Mouse (Mus musculus) heart, adult 11 months (tissue): Measurements from ENCODE around the gene Gfra1.

Experiments
- DNase-seq: peaks from one replicate; pipeline ENCODE4 v3.0.0; 2022

Gene Gfra1

GRCm38 (mm10) chr19:58243604-58244003 is 212.1 kb downstream of the Gfra1 start:
- DNase-seq = no peak

DNA sequence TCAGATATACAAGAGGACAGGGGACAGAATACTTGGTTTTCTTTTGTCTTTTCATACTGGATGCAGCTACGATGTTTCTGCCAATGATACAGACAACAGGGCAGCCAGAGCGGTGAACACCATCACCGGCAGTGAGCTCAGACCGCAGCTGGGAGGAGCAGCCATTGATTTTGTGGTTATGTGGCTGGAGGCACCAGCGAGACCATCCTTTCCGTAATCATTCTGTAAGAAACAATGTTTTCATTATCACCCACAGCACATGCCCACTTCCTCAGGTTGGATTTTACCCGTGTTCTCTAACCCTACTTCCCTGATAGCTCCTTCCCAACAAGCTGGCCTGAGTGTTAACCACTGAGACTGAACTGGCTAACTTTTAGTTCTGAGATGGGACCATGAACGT is 217.4 kb downstream of the Gfra1 start:
- DNase-seq = no peak

- DNase-seq = no peak
Observed at GRCm38 (mm10) chr19:58227725-58228124, 228.0 kb downstream of the Gfra1 start.

DNA sequence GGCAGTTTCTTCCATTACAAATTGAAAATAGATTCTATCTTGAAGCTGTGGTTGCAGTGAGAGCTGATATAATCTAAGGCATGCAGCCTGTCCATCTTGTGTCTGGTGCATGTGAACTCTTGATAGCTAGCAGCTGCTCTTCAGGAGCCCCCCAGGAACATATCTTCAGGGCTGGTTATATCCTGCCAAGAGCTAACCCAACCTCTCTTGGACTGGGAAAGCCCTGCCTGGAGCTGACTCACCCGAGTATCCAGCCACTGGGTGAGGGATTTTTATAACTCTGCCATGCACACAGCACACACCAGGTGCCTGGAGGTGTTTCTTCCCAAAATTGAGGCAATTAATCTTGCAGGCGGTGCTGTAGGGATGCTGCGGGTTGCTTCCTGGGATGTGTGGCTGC is 228.8 kb downstream of the Gfra1 start:
- no peak for DNase-seq

- no peak for DNase-seq
Observed at GRCm38 (mm10) chr19:58220061-58220831, 235.5 kb downstream of the Gfra1 start.

DNA sequence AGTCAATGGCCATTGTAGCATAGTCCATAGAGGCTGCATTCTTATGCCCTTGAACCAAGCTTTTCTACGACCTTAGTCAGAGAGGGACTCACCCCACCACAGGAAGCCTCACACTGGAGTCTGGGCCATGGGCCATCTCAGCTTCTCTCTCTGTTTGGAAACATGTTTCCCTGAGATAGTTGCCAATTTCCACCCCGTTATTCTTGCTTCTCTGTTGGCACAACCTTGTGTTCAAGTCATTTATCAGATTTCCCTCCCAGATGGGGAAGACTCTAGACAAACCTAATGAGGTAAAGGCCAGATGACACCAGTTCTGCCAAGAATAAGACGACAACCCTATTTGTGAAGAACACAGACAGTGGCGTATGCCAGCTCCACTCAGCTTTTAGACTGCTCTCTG is 238.1 kb downstream of the Gfra1 start:
- DNase-seq = no peak

DNA sequence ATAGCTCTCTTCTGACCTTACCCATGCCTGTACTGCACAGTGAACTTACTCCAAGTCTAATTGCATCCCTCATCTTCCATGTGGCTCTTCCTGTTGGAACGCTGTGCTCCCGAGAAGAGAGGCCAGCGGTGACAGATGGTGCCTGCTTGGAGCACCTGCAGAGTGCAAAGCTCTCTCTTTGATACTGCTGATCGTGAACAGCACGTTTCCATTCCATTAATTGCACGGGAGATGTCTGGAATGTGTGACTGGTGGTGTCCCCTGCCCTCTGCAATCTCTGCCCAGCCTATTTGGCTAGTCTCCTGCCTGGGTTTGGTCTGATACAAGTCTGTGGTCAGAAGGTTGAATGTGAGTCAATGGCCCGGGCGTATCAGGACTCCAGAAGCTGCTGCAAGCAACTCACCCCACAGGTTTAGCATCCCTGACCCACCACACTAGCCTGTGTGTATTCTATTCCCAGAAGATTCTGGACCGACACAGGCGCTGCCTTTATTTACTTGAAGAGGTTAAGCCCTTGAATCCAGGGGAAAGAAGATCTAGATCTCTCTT is 249.1 kb downstream of the Gfra1 start:
- DNase-seq = peak; percentile 69

- DNase-seq = peak; percentile 65
Observed at GRCm38 (mm10) chr19:58205470-58205869, 250.2 kb downstream of the Gfra1 start.

DNA sequence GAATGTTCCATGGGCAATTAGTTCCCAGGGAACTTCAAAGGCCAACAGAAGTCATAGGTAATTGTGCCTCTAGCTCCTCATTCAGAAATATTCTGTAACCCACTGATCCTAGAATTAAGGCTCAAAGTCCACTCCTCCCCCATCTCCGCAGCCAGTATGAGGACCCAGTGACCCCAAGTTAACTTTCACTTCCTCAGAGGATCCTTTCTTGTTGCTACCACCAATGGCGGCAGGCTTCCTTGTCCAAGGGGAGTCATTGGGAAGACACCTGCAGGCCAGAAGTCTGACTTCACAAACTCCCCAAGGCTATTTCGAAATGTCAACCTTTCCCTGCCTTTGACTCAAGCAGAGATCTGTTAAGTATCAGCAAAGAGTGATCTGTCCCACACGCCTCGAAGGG is 253.1 kb downstream of the Gfra1 start:
- DNase-seq = peak; percentile 80

DNA sequence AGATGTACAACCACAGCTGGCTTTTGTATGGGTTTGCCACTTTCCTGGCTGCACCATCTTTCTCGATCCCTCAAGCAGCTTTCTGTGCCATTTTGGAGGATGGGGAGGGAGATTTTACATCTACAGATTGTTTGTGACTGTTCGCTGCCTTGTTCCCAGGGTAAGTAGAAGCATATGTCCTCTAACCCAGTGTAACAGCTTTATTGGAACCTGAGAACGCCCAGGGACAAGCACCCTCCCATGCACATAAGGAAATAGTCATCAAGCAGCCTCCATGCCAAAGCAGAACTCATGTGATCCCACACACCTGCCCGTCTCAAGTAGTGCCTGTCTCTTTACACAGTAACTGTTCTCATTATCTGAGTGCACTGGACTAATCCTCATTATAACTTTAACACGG is 256.0 kb downstream of the Gfra1 start:
- no peak for DNase-seq

DNA sequence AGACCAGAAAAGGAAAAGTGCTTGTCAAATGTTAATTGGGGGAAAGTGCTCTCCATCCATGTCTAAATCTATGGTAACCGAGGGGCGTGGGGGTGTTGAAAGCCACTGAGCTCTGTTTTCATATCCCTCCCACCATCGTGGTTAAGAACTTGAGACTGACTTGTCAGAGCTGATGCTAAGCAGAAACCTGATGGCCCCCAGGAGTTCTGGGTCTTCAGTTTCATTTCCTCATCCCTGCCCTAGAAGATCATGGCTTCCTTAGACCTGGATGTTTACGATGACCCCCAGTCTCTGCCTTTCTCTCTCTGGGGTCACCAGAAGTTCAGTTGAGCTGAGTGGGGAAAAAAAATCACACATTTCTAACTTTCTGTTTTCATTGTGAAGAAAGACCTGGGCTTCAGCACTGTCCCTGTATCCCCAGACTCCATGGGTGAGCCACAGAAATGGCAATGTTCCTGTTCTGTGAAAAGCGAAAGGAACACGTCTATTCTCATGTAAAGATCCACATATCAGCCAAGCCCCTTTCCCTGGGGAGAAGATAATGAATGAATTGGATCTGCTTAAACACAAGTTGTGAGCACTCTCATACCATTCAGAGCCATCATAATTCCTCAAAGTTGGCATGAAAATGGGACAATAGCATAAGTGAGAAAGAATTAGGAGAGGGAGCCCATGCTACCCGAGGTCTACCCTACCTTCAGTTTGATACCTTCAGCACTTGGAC is 261.8 kb downstream of the Gfra1 start:
- DNase-seq = no peak

- DNase-seq = no peak
Observed at GRCm38 (mm10) chr19:58190947-58191346, 264.8 kb downstream of the Gfra1 start.

GRCm38 (mm10) chr19:58186558-58186957 is 269.2 kb downstream of the Gfra1 start:
- no peak for DNase-seq
